In genomic region chr3:53558230-53558629, GRCm38 (mm10) we compare ENCODE assay signal across 21 mouse cellular contexts.
A peak's percentile ranks its signal among the peaks of the same experiment; 100 is the strongest.
DNase-seq lines count a peak whose midpoint lies in the region; ATAC-seq and TF ChIP-seq lines count a peak whose summit lies in the region.
"Had no signal": no experiment of that assay in that cellular context is flagged by ENCODE, and none has a peak within 500 bp of the region (broad histone marks: within the 10 kb centered on the region; RNA-seq: fewer than 3 reads in every experiment).

No protein-coding gene starts in this region.

- H3K4me1 ChIP-seq in hindbrain, postnatal 0 days (ENCODE audit: insufficient read depth, low read length), result no peaks in the 10 kb centered on the region
- H3K4me1 ChIP-seq in hindbrain, embryonic 11.5 days (replicated peaks; ENCODE audit: control insufficient read depth, insufficient read depth, low read length), result peaks cover 5% of the 10 kb centered on the region; the same call in 1 of the 2 replicates
- peaks cover 18% of the 10 kb centered on the region for H3K4me1 ChIP-seq in lung, embryonic 16.5 days (replicated peaks; ENCODE audit: control insufficient read depth, insufficient read depth, low read length)
- H3K4me1 ChIP-seq in lung, adult 2 months (ENCODE audit: control insufficient read depth, insufficient read depth, low read length), result peaks cover 3% of the 10 kb centered on the region; the same call in 1 of the 2 replicates
- peaks cover 11% of the 10 kb centered on the region; the same call in 1 of the 2 replicates for H3K4me1 ChIP-seq in intestine, embryonic 15.5 days (replicated peaks)
- H3K4me1 ChIP-seq in stomach, embryonic 15.5 days, result peaks cover 28% of the 10 kb centered on the region

- no peaks in the 10 kb centered on the region for H3K9me3 ChIP-seq in hindbrain, postnatal 0 days (ENCODE audit: low read length)
- H3K9me3 ChIP-seq in hindbrain, embryonic 11.5 days (ENCODE audit: control insufficient read depth, low read length), result no peaks in the 10 kb centered on the region
- no peaks in the 10 kb centered on the region for H3K9me3 ChIP-seq in lung, embryonic 16.5 days (ENCODE audit: control insufficient read depth, low read length)
- H3K9me3 ChIP-seq in intestine, embryonic 15.5 days, result no peaks in the 10 kb centered on the region
- H3K9me3 ChIP-seq in stomach, embryonic 15.5 days, result no peaks in the 10 kb centered on the region
- H3K9me3 ChIP-seq: embryonic facial prominence, embryonic 10.5 days; midbrain, embryonic 12.5 days had no signal

- no peak for TF ChIP-seq CTCF in hindbrain, postnatal 0 days (IDR thresholded peaks at IDR 0.05; ENCODE audit: low read depth)
- no peak for TF ChIP-seq CTCF in lung, adult 2 months (IDR thresholded peaks at IDR 0.05; ENCODE audit: insufficient read depth, low read length)

- no peak for TF ChIP-seq POLR2A in lung, adult 2 months (IDR thresholded peaks at IDR 0.05; ENCODE audit: borderline replicate concordance, extremely low read depth, low read depth, low read length)

- H3K4me3 ChIP-seq in hindbrain, postnatal 0 days (ENCODE audit: low read length), result no peak overlapping the region
- no peak overlapping the region for H3K4me3 ChIP-seq in hindbrain, embryonic 11.5 days (ENCODE audit: low read depth, low read length)
- no peak overlapping the region for H3K4me3 ChIP-seq in lung, embryonic 16.5 days (ENCODE audit: low read length)
- H3K4me3 ChIP-seq in lung, adult 2 months (replicated peaks; ENCODE audit: extremely low read depth, low read depth, low read length), result no peak overlapping the region
- H3K4me3 ChIP-seq in intestine, embryonic 15.5 days (replicated peaks), result no peak overlapping the region
- no peak overlapping the region for H3K4me3 ChIP-seq in stomach, embryonic 15.5 days (replicated peaks)
- H3K4me3 ChIP-seq: embryonic facial prominence, embryonic 10.5 days; layer of hippocampus, adult 2 months; midbrain, embryonic 12.5 days; myocyte had no signal

- no peak for ATAC-seq in hindbrain, postnatal 0 days
- ATAC-seq in hindbrain, embryonic 11.5 days (ENCODE audit: low FRiP score), result no peak
- ATAC-seq in lung, embryonic 16.5 days (ENCODE audit: low read depth), result peak; percentile 57
- ATAC-seq in intestine, embryonic 15.5 days, result no peak
- ATAC-seq in stomach, embryonic 15.5 days (ENCODE audit: insufficient read depth, low FRiP score, low read depth), result no peak

- peak overlapping the region; percentile 33; the same call in 1 of the 2 replicates for H3K27ac ChIP-seq in hindbrain, postnatal 0 days
- H3K27ac ChIP-seq in hindbrain, embryonic 11.5 days (ENCODE audit: low read depth, low read length), result no peak overlapping the region
- peak overlapping the region; percentile 66 for H3K27ac ChIP-seq in lung, embryonic 16.5 days (ENCODE audit: low read length)
- H3K27ac ChIP-seq in intestine, embryonic 15.5 days, result 0 out of 2 replicates have a peak overlapping the region, but pooled peaks have one; percentile 5
- H3K27ac ChIP-seq in stomach, embryonic 15.5 days, result peak overlapping the region; percentile 78
- H3K27ac ChIP-seq: embryonic facial prominence, embryonic 10.5 days; layer of hippocampus, adult 2 months; macrophage; midbrain, embryonic 12.5 days had no signal

- H3K36me3 ChIP-seq in hindbrain, postnatal 0 days (ENCODE audit: insufficient read depth, low read length), result no peaks in the 10 kb centered on the region
- no peaks in the 10 kb centered on the region for H3K36me3 ChIP-seq in hindbrain, embryonic 11.5 days (ENCODE audit: control insufficient read depth, insufficient read depth, low read length)
- H3K36me3 ChIP-seq in lung, embryonic 16.5 days (ENCODE audit: control insufficient read depth, insufficient read depth, low read length), result no peaks in the 10 kb centered on the region
- H3K36me3 ChIP-seq in intestine, embryonic 15.5 days, result no peaks in the 10 kb centered on the region
- H3K36me3 ChIP-seq in stomach, embryonic 15.5 days, result no peaks in the 10 kb centered on the region
- H3K36me3 ChIP-seq: embryonic facial prominence, embryonic 10.5 days; midbrain, embryonic 12.5 days had no signal

- no peak overlapping the region for H3K9ac ChIP-seq in hindbrain, postnatal 0 days (replicated peaks; ENCODE audit: low read length)
- no peak overlapping the region for H3K9ac ChIP-seq in hindbrain, embryonic 11.5 days (ENCODE audit: low read depth, low read length)
- H3K9ac ChIP-seq in lung, embryonic 16.5 days (ENCODE audit: low read length), result no peak overlapping the region
- no peak overlapping the region for H3K9ac ChIP-seq in intestine, embryonic 15.5 days
- no peak overlapping the region for H3K9ac ChIP-seq in stomach, embryonic 15.5 days
- H3K9ac ChIP-seq: midbrain, embryonic 12.5 days had no signal

- no peak overlapping the region for H3K4me2 ChIP-seq in hindbrain, postnatal 0 days (ENCODE audit: low read depth, low read length)
- H3K4me2 ChIP-seq in hindbrain, embryonic 11.5 days (replicated peaks; ENCODE audit: low read depth, low read length), result no peak overlapping the region
- peak overlapping the region; percentile 37 for H3K4me2 ChIP-seq in lung, embryonic 16.5 days (ENCODE audit: low read depth, low read length)
- no peak overlapping the region for H3K4me2 ChIP-seq in intestine, embryonic 15.5 days (replicated peaks)
- H3K4me2 ChIP-seq in stomach, embryonic 15.5 days, result 0 out of 2 replicates have a peak overlapping the region, but pooled peaks have one; percentile 5
- H3K4me2 ChIP-seq: midbrain, embryonic 12.5 days had no signal

- no peaks in the 10 kb centered on the region for H3K27me3 ChIP-seq in hindbrain, postnatal 0 days (ENCODE audit: insufficient read depth, low read length)
- no peaks in the 10 kb centered on the region for H3K27me3 ChIP-seq in hindbrain, embryonic 11.5 days (ENCODE audit: control insufficient read depth, insufficient read depth, low read length)
- no peaks in the 10 kb centered on the region for H3K27me3 ChIP-seq in lung, embryonic 16.5 days (ENCODE audit: control insufficient read depth, insufficient read depth, low read depth, low read length)
- no peaks in the 10 kb centered on the region for H3K27me3 ChIP-seq in intestine, embryonic 15.5 days (replicated peaks)
- H3K27me3 ChIP-seq in stomach, embryonic 15.5 days (replicated peaks), result no peaks in the 10 kb centered on the region

- peak; percentile 16 for DNase-seq in hindbrain, postnatal 0 days (ENCODE audit: low spot score)
- no peak for DNase-seq in hindbrain, embryonic 11.5 days (ENCODE audit: low spot score)
- no peak for DNase-seq in lung, adult 2 months
- no peak for DNase-seq in thymus, postnatal 0 days (ENCODE audit: low spot score)
- DNase-seq: adrenal gland, postnatal 36 days; B cell, adult 2 months; cerebellum, adult 18-20 months; gastrocnemius, postnatal 10 days; heart, adult 18-20 months; heart, postnatal 4 days; kidney, postnatal 10 days; layer of hippocampus, postnatal 36 days; spleen, adult 18-20 months had no signal

- 64% methylated on average over 9 of the region's 9 CpGs for WGBS in hindbrain, postnatal 0 days
- 88% methylated on average over 9 of the region's 9 CpGs for whole genome bisulfite sequencing in hindbrain, embryonic 11.5 days
- WGBS in lung, embryonic 16.5 days, result 45% methylated on average over 9 of the region's 9 CpGs
- 54% methylated on average over 9 of the region's 9 CpGs for WGBS in lung, adult 2 months
- 60% methylated on average over 9 of the region's 9 CpGs for WGBS in intestine, embryonic 15.5 days
- WGBS in stomach, embryonic 15.5 days, result 47% methylated on average over 9 of the region's 9 CpGs

Comparison
In these comparisons a context has a peak if more than half of its experiments do, and no peak if none do; other contexts are left out.
1. H3K4me2 ChIP-seq: peak in lung, embryonic 16.5 days (single experiment) and stomach, embryonic 15.5 days (single experiment); none in hindbrain, postnatal 0 days (single experiment), hindbrain, embryonic 11.5 days (single experiment) and intestine, embryonic 15.5 days (single experiment).